Mouse (Mus musculus) CH12.LX (cell line): Measurements from ENCODE around the gene Arhgap44. TPM values are rescaled to one million over a fixed set of nuclear protein-coding genes. Genes with fewer than 3 reads are reported as not detected.

ENCODE experiments used
- DNase-seq: peaks from one replicate; pipeline ENCODE4 v3.0.0-alpha.2; 2013; ENCODE audit errors: extremely low read depth
- H3K27ac ChIP-seq: 2 replicates; pipeline ENCODE4 v1.5.1; 2012; ENCODE audit warnings: low read depth, mild to moderate bottlenecking, control low read depth, moderate library complexity; ENCODE audit not compliant: insufficient read depth
- H3K27me3 ChIP-seq: replicated peaks from 2 replicates; pipeline ENCODE3; 2012; ENCODE audit warnings: inconsistent platforms
- H3K36me3 ChIP-seq, 2 experiments: replicated peaks in 1 of 2; 2 replicates each; pipeline versions ENCODE3 to v1.6.1; 2012; ENCODE audit warnings: inconsistent platforms in 1 of 2, low read length in 1 of 2, mild to moderate bottlenecking in 1 of 2, mixed read lengths in 1 of 2, moderate library complexity in 1 of 2; ENCODE audit not compliant: control insufficient read depth in 1 of 2, insufficient read depth in 1 of 2
- H3K4me1 ChIP-seq, 2 experiments: 2 replicates each; pipeline ENCODE4 v1.6.1; 2012; ENCODE audit warnings: inconsistent platforms in 1 of 2, moderate library complexity in 1 of 2; ENCODE audit not compliant: insufficient read depth in 2 of 2, control insufficient read depth in 1 of 2
- H3K4me2 ChIP-seq: 2 replicates; pipeline ENCODE4 v1.6.1; 2012; ENCODE audit warnings: low read depth, mild to moderate bottlenecking, control low read depth; ENCODE audit not compliant: poor library complexity, insufficient read depth, severe bottlenecking
- H3K4me3 ChIP-seq, 3 experiments: fragments of 150-350 bp in 1 of 3; sonication (generic) in 1 of 3; replicated peaks in 1 of 3; 2 replicates each; pipeline versions ENCODE3 to v1.5.1; 2011 to 2012; ENCODE audit warnings: low read depth in 2 of 3, low read length in 2 of 3, mild to moderate bottlenecking in 2 of 3, moderate library complexity in 2 of 3, control low read depth in 1 of 3, improper control_type of control experiment in 1 of 3, inconsistent platforms in 1 of 3, mixed read lengths in 1 of 3; ENCODE audit not compliant: poor library complexity in 1 of 3
- H3K79me2 ChIP-seq: replicated peaks from 2 replicates; pipeline ENCODE4 v1.6.1; 2012; ENCODE audit warnings: mild to moderate bottlenecking, moderate library complexity; ENCODE audit not compliant: control insufficient read depth, poor library complexity, insufficient read depth, severe bottlenecking; ENCODE audit errors: extremely low read depth
- H3K9ac ChIP-seq: 2 replicates; pipeline ENCODE4 v1.6.1; 2012; ENCODE audit warnings: low read depth, mild to moderate bottlenecking, control low read depth, moderate library complexity; ENCODE audit not compliant: insufficient read depth
- H3K9me3 ChIP-seq: replicated peaks from 2 replicates; pipeline ENCODE3; 2012; ENCODE audit warnings: low read length, inconsistent platforms, mixed read lengths
- CHD1 ChIP-seq: IDR thresholded peaks from 2 replicates; pipeline ENCODE4 v1.6.1; 2012; ENCODE audit warnings: low read depth, low read length, improper control_type of control experiment, inconsistent platforms
- CHD2 ChIP-seq: IDR thresholded peaks from 2 replicates; pipeline ENCODE4 v1.6.1; 2011; ENCODE audit warnings: low read length, improper control_type of control experiment
- EP300 ChIP-seq: IDR thresholded peaks from 2 replicates; pipeline ENCODE4 v1.6.1; 2011; ENCODE audit warnings: low read length, improper control_type of control experiment
- HCFC1 ChIP-seq: IDR thresholded peaks from 2 replicates; pipeline ENCODE4 v1.6.1; 2012; ENCODE audit warnings: low read depth, mild to moderate bottlenecking, inconsistent platforms, low read length, improper control_type of control experiment
- JUND ChIP-seq: conservative IDR thresholded peaks from 2 replicates; pipeline ENCODE4 v1.6.1; 2011; ENCODE audit warnings: low read depth, low read length, improper control_type of control experiment
- NELFE ChIP-seq: IDR thresholded peaks from 2 replicates; pipeline ENCODE4 v1.6.1; 2011; ENCODE audit warnings: low read depth, low read length, improper control_type of control experiment
- RAD21 ChIP-seq: IDR thresholded peaks from 2 replicates; pipeline ENCODE4 v1.6.1; 2011; ENCODE audit warnings: low read depth, mild to moderate bottlenecking, low read length, improper control_type of control experiment, moderate library complexity
- RCOR1 ChIP-seq: conservative IDR thresholded peaks from 2 replicates; pipeline ENCODE4 v1.6.1; 2012; ENCODE audit warnings: low read depth, mild to moderate bottlenecking, inconsistent platforms, low read length, improper control_type of control experiment
- TBP ChIP-seq: conservative IDR thresholded peaks from 2 replicates; pipeline ENCODE4 v1.6.1; 2011; ENCODE audit warnings: low read depth, low read length, improper control_type of control experiment
- ZC3H11A ChIP-seq: IDR thresholded peaks from 2 replicates; pipeline ENCODE4 v1.6.1; 2012; ENCODE audit warnings: low read depth, mild to moderate bottlenecking, inconsistent platforms, low read length, improper control_type of control experiment
- ZKSCAN1 ChIP-seq: IDR thresholded peaks from 2 replicates; pipeline ENCODE4 v1.6.1; 2012; ENCODE audit warnings: low read depth, inconsistent platforms, low read length, improper control_type of control experiment, borderline replicate concordance
- ZMIZ1 ChIP-seq: IDR thresholded peaks from 2 replicates; pipeline ENCODE4 v1.6.1; 2012; ENCODE audit warnings: low read depth, mild to moderate bottlenecking, inconsistent platforms, low read length, improper control_type of control experiment
- dilution Hi-C: fragments of 300-500 bp; cut with MboI; formaldehyde crosslinking; loops from 2 replicates; pipeline ENCODE4 v1.14.3; 2020; ENCODE audit warnings: low sequenced_read_pairs; ENCODE audit not compliant: extremely low pct_unique_long_range_greater_than_20kb, extremely low pct_ligation_motif_present
- in situ Hi-C: fragments of 300-500 bp; cut with MboI; formaldehyde crosslinking; loops from 3 replicates; pipeline ENCODE4 v1.14.3; 2019; ENCODE audit warnings: low sequenced_read_pairs, low pct_ligation_motif_present, low pct_unique_long_range_greater_than_20kb, mixed read lengths
- polyA plus RNA-seq: library from polyadenylated mRNA; unstranded; fragments of >175 nt; gene quantifications from 2 replicates; pipeline ENCODE4 v1.2.1, GENCODE M21; 2012; ENCODE audit warnings: low read depth; ENCODE audit not compliant: insufficient read length
- total RNA-seq, 2 experiments: library from RNA; depleted of rRNA; stranded (reverse); fragments of 300-350 nt in 1 of 2; fragments of >200 nt in 1 of 2; gene quantifications; 2 replicates each; pipeline ENCODE4 v1.2.3; 2012 to 2014

The Arhgap44 gene
- total and polyA plus RNA-seq, 3 experiments, result 0.07 TPM; not detected in 2

GRCm38 (mm10) chr11:65054216-65054615, 108.5 kb downstream of the Arhgap44 start:
- H3K36me3 ChIP-seq, result no peaks in the 10 kb centered on the region
- no peak for DNase-seq
- in situ Hi-C loops, result loop anchor here (25.0 kb wide), 1 partner anchor 608 kb away; no protein-coding TSS in a partner anchor
- H3K4me2 ChIP-seq, result no peak overlapping the region
- peaks cover 0 to 29% of the 10 kb centered on the region in 2 experiments; a peak in 2 of 4 replicates for H3K4me1 ChIP-seq
- no peak for TF ChIP-seq TBP
- no peak for TF ChIP-seq RAD21
- TF ChIP-seq ZC3H11A, result no peak
- TF ChIP-seq RCOR1, result no peak
- TF ChIP-seq CHD2, result no peak
- no peak for TF ChIP-seq EP300
- TF ChIP-seq NELFE, result no peak
- TF ChIP-seq, all 38 proteins: peak for 0
- Histone ChIP-seq H3K79me2 (no peaks in the 10 kb centered on the region), H3K9ac (no peak overlapping the region), H3K4me3 (no peak overlapping the region), H3K27me3 (no peaks in the 10 kb centered on the region), H3K27ac (no peak overlapping the region), H3K9me3 (no peaks in the 10 kb centered on the region)
- dilution Hi-C loops, result no loop called here

- in situ Hi-C loops (loop anchor here (25.0 kb wide), 1 partner anchor 611 kb away; no protein-coding TSS in a partner anchor), dilution Hi-C loops (no loop called here)
- Histone ChIP-seq H3K4me3 (no peak overlapping the region), H3K27ac (no peak overlapping the region), H3K36me3 (no peaks in the 10 kb centered on the region), H3K9ac (no peak overlapping the region), H3K79me2 (no peaks in the 10 kb centered on the region), H3K27me3 (no peaks in the 10 kb centered on the region), H3K4me1 (peaks cover 0 to 18% of the 10 kb centered on the region in 2 experiments; a peak in 2 of 4 replicates), H3K4me2 (no peak overlapping the region), H3K9me3 (no peaks in the 10 kb centered on the region)
- DNase-seq, result no peak
- TF ChIP-seq ZKSCAN1 (no peak), CHD1 (no peak), HCFC1 (no peak)
Measured at GRCm38 (mm10) chr11:65050819-65051218, 111.9 kb downstream of the Arhgap44 start.

GRCm38 (mm10) chr11:65049090-65049489, 113.7 kb downstream of the Arhgap44 start:
- Histone ChIP-seq H3K9ac (no peak overlapping the region), H3K4me1 (peaks cover 0 to 9% of the 10 kb centered on the region in 2 experiments; a peak in 2 of 4 replicates), H3K9me3 (no peaks in the 10 kb centered on the region), H3K4me2 (no peak overlapping the region), H3K79me2 (no peaks in the 10 kb centered on the region), H3K36me3 (no peaks in the 10 kb centered on the region), H3K27me3 (no peaks in the 10 kb centered on the region), H3K4me3 (no peak overlapping the region), H3K27ac (no peak overlapping the region)
- no peak for TF ChIP-seq JUND
- no peak for TF ChIP-seq ZMIZ1
- in situ Hi-C loops (no loop called here), dilution Hi-C loops (no loop called here)
- no peak for DNase-seq
